Mouse (Mus musculus) bone marrow, adult 2 months (tissue): ENCODE results near the gene Calcoco2.

Experiments
- CTCF ChIP-seq: fragments of 200-500 bp; IDR thresholded peaks from 2 replicates; pipeline ENCODE4 v1.5.1; 2011; ENCODE audit warnings: low read length, control low read depth; ENCODE audit not compliant: control insufficient read depth, insufficient read depth
- POLR2A ChIP-seq: fragments of 200-500 bp; IDR thresholded peaks from 2 replicates; pipeline ENCODE4 v1.6.1; 2011; ENCODE audit warnings: low read depth, mild to moderate bottlenecking, control low read depth, low read length, borderline replicate concordance; ENCODE audit not compliant: control insufficient read depth

DNA sequence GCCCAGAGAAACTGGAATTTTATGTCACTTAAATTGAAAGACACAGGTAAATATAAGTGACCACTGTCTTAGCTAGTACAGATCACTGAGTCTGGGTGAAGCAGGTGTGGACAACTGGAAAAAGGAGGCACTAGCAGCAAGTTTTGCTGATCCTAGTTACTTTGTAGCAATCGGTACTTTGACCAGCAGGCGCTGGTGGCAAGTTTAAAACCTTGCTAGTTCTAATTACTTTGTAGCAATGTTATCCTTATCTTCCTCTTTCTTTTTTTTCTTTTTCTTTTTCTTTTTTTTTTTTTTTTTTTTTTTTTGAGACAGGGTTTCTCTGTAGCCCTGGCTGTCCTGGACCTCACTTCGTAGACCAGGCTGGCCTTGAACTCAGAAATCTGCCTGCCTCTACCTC lies 4.4 kb upstream of the Calcoco2 start:
- TF ChIP-seq CTCF (no peak), POLR2A (no peak)
